Mouse (Mus musculus) adipose tissue, adult 10 weeks (tissue): ENCODE data around the gene Rbm3. TPM values are rescaled to one million over a fixed set of nuclear protein-coding genes. Genes with fewer than 3 reads are reported as not detected.

Source experiments
- polyA plus RNA-seq: library from polyadenylated mRNA; stranded (reverse); fragments of 350-450 nt; fragmentation: Illumina TruSeq; extraction: RNeasy Lipid Tissue Mini Kit (QIAGEN cat#74804); gene quantifications from one replicate; pipeline ENCODE4 v1.2.3, GENCODE M21; 2014; ENCODE audit warnings: low read depth, low replicate concordance

Gene Rbm3
- 373 TPM for polyA plus RNA-seq

GRCm38 (mm10) chrX:8145153-8145991 is at the start of gene Rbm3:
TSS of gene Rbm3 (minus strand) at chrX:8145880.

DNA sequence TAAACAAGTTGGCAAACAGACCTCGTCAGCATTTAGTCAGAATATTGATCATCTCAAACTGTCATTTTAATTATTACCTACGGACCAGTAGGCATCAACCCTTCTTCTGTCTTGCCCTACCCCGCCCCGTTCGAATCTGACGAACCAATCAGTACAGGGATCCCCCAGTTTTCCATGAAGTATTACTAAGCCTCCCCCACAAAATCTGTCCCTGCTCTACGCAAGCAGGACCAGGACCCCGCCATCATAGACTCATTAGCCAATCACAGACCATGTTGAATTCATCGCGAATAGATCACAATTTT is 47.7 kb upstream of the Rbm3 start, which contains the start of gene Ebp:
Gene Ebp, minus strand, starts transcription at position 94 of the 305 bp plus-strand sequence.

GRCm38 (mm10) chrX:8175504-8176385 is 30.1 kb upstream of the Rbm3 start, which contains the start of gene Tbc1d25:
TSS of gene Tbc1d25 (minus strand) at chrX:8176181.

GRCm38 (mm10) chrX:8132017-8132976 is 13.4 kb downstream of the Rbm3 start, which contains the start of gene Wdr13:
TSS of gene Wdr13 (minus strand) at chrX:8132892.

DNA sequence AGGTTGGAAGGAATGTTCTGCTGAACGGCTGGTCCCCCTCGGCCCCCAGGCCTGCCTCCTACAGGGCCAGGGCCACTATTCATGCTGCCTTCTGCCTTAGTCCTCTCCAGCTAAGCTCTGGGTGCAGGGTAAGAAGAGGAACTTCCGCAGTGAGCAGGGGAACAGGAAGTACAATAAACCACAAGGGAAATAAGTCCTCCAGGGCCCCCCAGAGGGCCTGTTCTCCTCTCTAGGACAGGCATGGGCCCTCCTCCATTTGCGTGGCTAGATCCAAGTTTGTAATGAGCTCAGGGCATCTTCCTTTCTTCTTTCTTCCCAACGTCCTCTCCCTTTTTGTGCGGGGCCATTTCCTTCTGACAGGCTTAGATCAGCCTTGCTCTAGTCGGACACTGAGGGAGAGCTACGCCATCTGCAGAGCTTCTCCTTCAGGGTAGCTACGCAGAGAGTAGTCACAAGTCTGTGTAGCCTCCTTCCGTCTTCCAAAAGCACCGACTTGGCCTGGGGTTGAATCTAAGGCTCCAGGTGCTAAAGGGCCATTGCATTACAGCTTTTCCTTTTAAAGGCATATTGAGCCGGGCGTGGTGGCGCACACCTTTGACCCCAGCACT is 55.2 kb downstream of the Rbm3 start, which contains the start of gene Was:
Gene Was, minus strand, starts transcription at position 153 of the 608 bp plus-strand sequence.

Other genes with a start within 250 kb of the Rbm3 start
- 57.6 TPM for gene Pqbp1, start 246.6 kb downstream of the Rbm3 start, polyA plus RNA-seq
- 38.1 TPM for gene Timm17b, start 246.5 kb downstream of the Rbm3 start, polyA plus RNA-seq
- not detected for gene Gm10491, start 238.0 kb downstream of the Rbm3 start, polyA plus RNA-seq
- gene Gm10490, start 236.3 kb downstream of the Rbm3 start, polyA plus RNA-seq: not detected
- gene Pcsk1n, start 226.1 kb downstream of the Rbm3 start, polyA plus RNA-seq: 0.57 TPM
- not detected for gene Eras, start 217.3 kb downstream of the Rbm3 start, polyA plus RNA-seq
- gene Hdac6, start 198.0 kb downstream of the Rbm3 start, polyA plus RNA-seq: 121 TPM
- 0.26 TPM for gene Gata1, start 167.8 kb downstream of the Rbm3 start, polyA plus RNA-seq
- 0.91 TPM for gene Glod5, start 127.4 kb downstream of the Rbm3 start, polyA plus RNA-seq
- gene Suv39h1, start 71.1 kb downstream of the Rbm3 start, polyA plus RNA-seq: 15.3 TPM
- gene Was, start 55.4 kb downstream of the Rbm3 start, polyA plus RNA-seq: 9.3 TPM
- gene Wdr13, start 13.0 kb downstream of the Rbm3 start, polyA plus RNA-seq: 50.3 TPM
- 6.0 TPM for gene Tbc1d25, start 30.3 kb upstream of the Rbm3 start, polyA plus RNA-seq
- gene Ebp, start 47.6 kb upstream of the Rbm3 start, polyA plus RNA-seq: 62.2 TPM
- gene Porcn, start 60.6 kb upstream of the Rbm3 start, polyA plus RNA-seq: 15.1 TPM
- 26.9 TPM for gene Ftsj1, start 106.5 kb upstream of the Rbm3 start, polyA plus RNA-seq
- 1,544 TPM for gene Slc38a5, start 125.3 kb upstream of the Rbm3 start, polyA plus RNA-seq
- not detected for gene Ssxb10, start 181.5 kb upstream of the Rbm3 start, polyA plus RNA-seq
- not detected for gene Ssxb9, start 221.1 kb upstream of the Rbm3 start, polyA plus RNA-seq